11 mouse cellular contexts compared by ENCODE assay signal in the genomic region with DNA sequence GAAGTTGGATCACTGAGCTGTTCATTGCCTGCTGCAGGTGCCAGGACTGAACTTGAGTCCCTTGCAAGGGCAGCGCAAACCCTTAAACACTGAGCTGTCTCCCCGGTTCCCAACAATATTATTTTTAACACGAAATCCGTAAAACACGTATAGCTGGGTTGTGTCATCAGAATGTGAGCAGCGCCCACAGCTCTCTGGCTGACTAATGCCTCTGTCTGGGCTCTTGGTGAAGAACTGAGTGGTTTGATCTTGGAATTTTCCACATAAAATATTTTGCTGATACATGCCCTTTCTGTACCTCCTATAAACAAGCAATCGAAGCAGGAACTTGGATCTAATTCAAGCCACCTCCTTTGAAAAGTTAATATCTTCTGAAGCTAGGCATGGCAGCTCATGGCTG. TPM values are rescaled to one million over a fixed set of nuclear protein-coding genes. Genes with fewer than 3 reads are reported as not detected.
DNase-seq lines count a peak whose midpoint lies in the region; ATAC-seq and TF ChIP-seq lines count a peak whose summit lies in the region.
"Had no signal": no experiment of that assay in that cellular context is flagged by ENCODE, and none has a peak within 500 bp of the region (broad histone marks: within the 10 kb centered on the region; RNA-seq: fewer than 3 reads in every experiment).

No protein-coding gene starts in this region.

- peaks cover 5% of the 10 kb centered on the region for H3K36me3 ChIP-seq in C2C12 (ENCODE audit: control insufficient read depth, insufficient read depth)
- H3K36me3 ChIP-seq in limb, embryonic 15.5 days: no peaks in the 10 kb centered on the region
- H3K36me3 ChIP-seq: midbrain, embryonic 13.5 days had no signal

- H3K27ac ChIP-seq in limb, embryonic 15.5 days: peak overlapping the region; percentile 80
- H3K27ac ChIP-seq: midbrain, embryonic 13.5 days had no signal

- H3K4me1 ChIP-seq in limb, embryonic 15.5 days: peaks cover 67% of the 10 kb centered on the region

- no peak overlapping the region for H3K9ac ChIP-seq in limb, embryonic 15.5 days
- H3K9ac ChIP-seq: midbrain, embryonic 13.5 days had no signal

- H3K79me3 ChIP-seq in C2C12 (ENCODE audit: low read depth): no peaks in the 10 kb centered on the region

- WGBS in limb, embryonic 15.5 days: 22% methylated on average over 7 of the region's 7 CpGs

- H3K4me2 ChIP-seq in limb, embryonic 15.5 days: no peak overlapping the region
- H3K4me2 ChIP-seq: liver, embryonic 11.5 days; midbrain, embryonic 13.5 days had no signal

- no peak overlapping the region for H3K4me3 ChIP-seq in C2C12 (ENCODE audit: insufficient read depth, poor library complexity, severe bottlenecking)
- H3K4me3 ChIP-seq in limb, embryonic 15.5 days: no peak overlapping the region
- H3K4me3 ChIP-seq: midbrain, embryonic 13.5 days had no signal

- intact Hi-C loops in left cerebral cortex, postnatal 25 days (cut with DNase I): no loop called here
- intact Hi-C loops in left cerebral cortex, postnatal 10 days (cut with DNase I): no loop called here

- no peak overlapping the region for H3ac ChIP-seq in C2C12 (ENCODE audit: control insufficient read depth, insufficient read length, low read depth)

- DNase-seq in frontal cortex, postnatal 10 days (ENCODE audit: low spot score in 2 of 2): no peak
- peak; percentile 65 to 93 for DNase-seq in left cerebral cortex, postnatal 25 days (ENCODE audit: low spot score in 2 of 2)
- DNase-seq in left cerebral cortex, postnatal 10 days (ENCODE audit: extremely low spot score in 1 of 2, low spot score in 2 of 2): no peak
- DNase-seq in gastrocnemius, postnatal 25 days: no peak

- no peak for TF ChIP-seq CTCF in C2C12 (IDR thresholded peaks at IDR 0.05; ENCODE audit: control insufficient read depth, insufficient read depth, insufficient read length)

- H3K79me2 ChIP-seq in C2C12 (ENCODE audit: control insufficient read depth, insufficient read depth): peaks cover 21% of the 10 kb centered on the region

- H3K27me3 ChIP-seq in C2C12 (ENCODE audit: control insufficient read depth, insufficient read depth, insufficient read length): no peaks in the 10 kb centered on the region
- H3K27me3 ChIP-seq in limb, embryonic 15.5 days: no peaks in the 10 kb centered on the region
- H3K27me3 ChIP-seq: midbrain, embryonic 13.5 days had no signal

- peak; percentile 35; the same call in 1 of the 2 replicates for ATAC-seq in frontal cortex, adult (ENCODE audit: low TSS enrichment)
- no peak for ATAC-seq in limb, embryonic 15.5 days (ENCODE audit: insufficient number of reproducible peaks, low FRiP score, low TSS enrichment, low read depth)
- ATAC-seq in inflammation-experienced regulatory T-cells, adult 6 months: no peak
- ATAC-seq: forebrain, embryonic 16.5 days; midbrain, embryonic 13.5 days had no signal

- H3K9me3 ChIP-seq in limb, embryonic 15.5 days: no peaks in the 10 kb centered on the region
- H3K9me3 ChIP-seq: midbrain, embryonic 13.5 days had no signal

TF ChIP-seq in C2C12, 6 proteins besides CTCF, POLR2A, EP300 and RAD21:
- TF ChIP-seq USF1 (IDR thresholded peaks at IDR 0.05; ENCODE audit: low read depth): no peak
- TF ChIP-seq CEBPB (IDR thresholded peaks at IDR 0.05; ENCODE audit: low read depth): peak; percentile 66

RNA-seq across cellular contexts. Expression of a gene that starts 43.8 kb away (rescaled TPM):
- total RNA-seq in left cerebral cortex, postnatal 25 days (2021): 10 to 100 TPM; 82.0 to 86.8 TPM
- 10 to 100 TPM; 79.4 to 82.8 TPM for total RNA-seq in left cerebral cortex, postnatal 10 days (2021)
- 69.6 TPM for polyA plus RNA-seq in C2C12 (2012; fragmentation: generic; extraction: Trizol)
- polyA plus RNA-seq in limb, embryonic 15.5 days (2015; fragmentation: Nextera tagmentation; extraction: Ambion mirVana): 81.6 and 85.1 TPM in 2 replicates
- polyA plus RNA-seq in inflammation-experienced regulatory T-cells, adult 6 months (2017; shearing (Covaris generic)): 10 to 100 TPM; 14.2 to 19.5 (median 15.4) TPM
- total RNA-seq in gastrocnemius, postnatal 25 days (2021): 10 to 100 TPM; 62.2 to 62.8 TPM

Comparison
In these comparisons a context has a peak if more than half of its experiments do, and no peak if none do; other contexts are left out.
1. DNase-seq: peak in left cerebral cortex, postnatal 25 days (2 of 2); none in frontal cortex, postnatal 10 days (0 of 2), left cerebral cortex, postnatal 10 days (0 of 2) and gastrocnemius, postnatal 25 days (single experiment).